Mouse (Mus musculus) 3134 (cell line): ENCODE measurements at regions not wholly inside any gene's neighbourhood (a gene's known extent, or its start where the extent isn't known, plus 50 kb on each side); places are given as distances from the start of the nearest gene placed in this dataset.

Experiments
- DNase-seq: peaks from one replicate; pipeline ENCODE4 v3.0.0-alpha.2; 2011; ENCODE audit warnings: low spot score; ENCODE audit not compliant: insufficient read length; ENCODE audit errors: extremely low read depth

- DNase-seq, result no peak
These were observed 176.3 kb upstream of the Itga4 start for GRCm38 (mm10) chr2:79078836-79079394.

DNA sequence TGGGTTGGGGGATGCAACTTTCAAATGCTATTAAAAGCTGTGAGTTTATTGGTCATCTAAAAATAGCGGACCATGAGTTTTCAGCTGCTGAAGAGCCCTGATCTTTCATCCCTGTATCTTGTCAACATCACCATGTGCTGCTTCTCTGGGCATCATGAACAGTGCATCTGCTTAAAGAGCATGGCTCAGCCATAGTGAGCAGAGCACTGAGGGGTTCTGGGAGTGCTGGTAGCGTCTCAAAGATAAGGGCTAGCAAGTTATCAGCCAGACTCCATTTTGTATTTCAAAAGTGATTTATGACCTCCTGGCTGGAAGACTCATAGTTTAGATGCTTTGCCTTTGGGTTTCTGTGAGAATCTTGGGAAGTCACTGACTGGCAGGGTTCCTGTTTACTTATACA, 173.5 kb upstream of the Itga4 start:
- no peak for DNase-seq

GRCm38 (mm10) chr2:79086280-79086679, 168.9 kb upstream of the Itga4 start:
- no peak for DNase-seq

DNA sequence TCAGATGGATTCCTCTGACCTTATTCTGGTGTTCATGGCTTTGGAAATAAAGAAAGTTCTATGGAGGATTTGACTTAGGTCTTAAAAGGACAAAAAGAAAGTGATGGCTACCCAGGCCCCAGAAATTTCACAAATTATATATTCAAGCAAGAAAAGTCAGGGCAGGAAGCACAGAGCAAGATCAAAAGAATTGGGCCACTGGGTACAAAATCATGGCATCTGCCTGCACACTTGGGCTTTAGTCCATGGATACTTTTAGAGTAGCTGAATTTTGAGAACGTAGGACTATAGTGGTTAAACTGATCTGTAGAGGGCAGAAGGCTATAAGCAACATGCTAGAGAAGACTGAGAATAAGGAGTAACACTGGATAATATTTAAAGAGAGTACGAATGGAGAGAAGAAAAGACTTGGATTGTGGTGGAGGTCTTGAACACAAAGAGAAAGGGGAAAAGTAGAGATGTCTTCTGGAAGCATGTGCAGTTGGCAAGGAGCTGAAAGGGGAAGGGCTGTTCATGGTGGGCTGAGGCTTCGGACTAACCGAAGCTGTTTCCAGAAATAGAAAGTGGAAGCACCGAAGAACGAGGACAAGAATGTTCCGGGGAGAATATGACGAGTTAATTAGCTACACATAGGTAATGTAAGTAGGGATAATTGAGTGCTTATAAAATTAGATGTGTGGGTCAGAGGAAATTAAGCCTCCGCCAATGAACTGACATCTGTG, 168.2 kb upstream of the Itga4 start:
- no peak for DNase-seq

DNA sequence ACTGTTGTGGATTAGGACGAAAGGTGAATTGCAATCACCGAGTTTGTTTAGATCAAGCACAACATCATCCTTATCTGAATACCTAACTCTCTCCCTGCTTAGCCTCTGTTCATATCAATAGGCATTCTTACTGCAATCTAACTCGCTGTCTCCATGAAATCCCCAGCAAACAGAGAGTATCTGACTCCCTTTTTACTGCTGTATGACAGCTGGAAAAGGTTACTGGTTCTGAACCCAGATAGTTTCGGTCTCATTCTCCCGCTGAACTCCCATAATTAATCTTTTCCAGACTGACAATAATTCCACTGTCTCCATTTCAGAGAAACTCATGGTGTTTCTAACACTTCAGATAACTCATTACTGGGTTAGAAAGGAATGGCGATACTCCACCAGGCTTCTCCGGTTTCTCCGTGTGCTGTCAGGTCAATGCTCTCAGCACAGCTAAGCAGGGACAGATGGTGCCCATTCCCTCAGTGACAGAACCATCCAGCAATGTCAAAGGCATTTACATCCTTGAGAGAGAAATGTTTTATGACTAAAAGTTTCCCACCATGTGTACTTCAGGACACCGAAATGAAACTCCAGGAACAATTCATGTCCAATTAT, 167.5 kb upstream of the Itga4 start:
- DNase-seq, result no peak

- DNase-seq, result no peak
These were observed 165.0 kb upstream of the Itga4 start for GRCm38 (mm10) chr2:79090273-79090672.

DNA sequence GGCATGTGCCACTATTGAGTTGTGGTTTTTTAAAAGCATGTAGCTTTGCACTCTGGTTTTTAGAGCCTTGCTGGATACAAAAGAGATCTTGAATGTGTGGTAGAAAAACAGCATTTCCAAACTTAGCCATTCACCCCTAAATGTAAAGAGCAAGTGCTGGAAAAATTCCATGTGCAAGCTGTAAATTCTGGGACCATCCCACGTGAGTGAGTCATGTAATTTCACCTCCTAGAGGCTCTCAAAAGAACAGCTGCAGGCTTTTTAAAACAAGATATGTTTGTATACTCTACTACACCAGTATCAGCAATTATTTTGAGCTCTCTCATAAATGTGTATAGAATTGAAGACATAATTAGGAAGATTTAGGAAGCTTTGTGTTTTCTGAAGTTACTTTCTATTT, 160.9 kb upstream of the Itga4 start:
- no peak for DNase-seq

DNA sequence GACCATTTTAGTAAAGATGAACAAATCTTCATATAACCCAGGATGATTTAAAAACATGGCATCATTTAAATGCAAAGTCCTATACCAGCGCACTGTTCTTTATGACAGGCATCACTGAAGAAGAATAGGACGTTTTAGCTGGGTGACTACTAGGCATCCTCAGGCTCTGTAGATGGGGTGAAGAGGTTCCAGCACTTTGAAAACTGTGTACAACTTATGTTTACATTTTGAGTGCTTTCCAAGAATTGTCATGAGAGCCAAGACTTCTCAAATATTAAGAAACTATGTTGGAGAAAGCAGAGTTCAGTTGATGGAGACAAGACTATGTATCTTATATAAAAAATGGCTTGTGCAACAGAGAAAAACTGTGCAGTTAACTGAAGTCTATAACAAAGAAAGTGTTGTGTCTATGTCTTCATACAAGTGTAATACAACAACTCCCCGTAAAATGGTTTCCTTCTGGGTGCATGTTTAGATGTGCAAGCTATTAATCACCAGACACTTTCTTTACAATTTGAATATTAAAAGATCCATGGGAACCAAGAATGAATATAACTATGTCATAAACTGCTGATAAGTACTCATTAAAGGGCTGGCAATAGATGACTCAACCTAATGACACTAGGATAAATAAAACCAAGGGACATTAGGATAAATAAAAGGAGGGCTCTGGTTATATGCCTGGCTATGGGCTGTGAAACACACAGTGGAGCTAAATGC, 158.5 kb upstream of the Itga4 start:
- no peak for DNase-seq

DNA sequence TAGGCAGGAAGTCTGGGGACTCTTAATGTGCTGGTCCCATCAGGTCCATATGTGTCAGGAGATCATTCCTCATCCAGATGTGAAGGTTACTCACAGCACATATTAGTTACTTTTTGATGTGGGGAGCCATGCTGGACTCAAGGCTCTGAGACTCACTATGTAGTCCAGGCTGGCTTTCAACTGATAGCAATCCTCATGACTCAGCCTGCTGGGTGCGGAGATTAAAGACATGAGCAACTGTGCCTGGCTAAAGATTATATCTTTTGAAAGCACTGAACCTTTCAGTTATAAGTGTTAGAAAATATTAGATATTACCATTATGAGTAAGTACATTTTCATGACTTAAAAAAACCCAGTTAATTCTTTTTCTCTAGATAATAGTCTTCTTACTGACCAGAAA, 155.6 kb upstream of the Itga4 start:
- no peak for DNase-seq

GRCm38 (mm10) chr2:79111673-79112072, 143.6 kb upstream of the Itga4 start:
- DNase-seq, result no peak

DNA sequence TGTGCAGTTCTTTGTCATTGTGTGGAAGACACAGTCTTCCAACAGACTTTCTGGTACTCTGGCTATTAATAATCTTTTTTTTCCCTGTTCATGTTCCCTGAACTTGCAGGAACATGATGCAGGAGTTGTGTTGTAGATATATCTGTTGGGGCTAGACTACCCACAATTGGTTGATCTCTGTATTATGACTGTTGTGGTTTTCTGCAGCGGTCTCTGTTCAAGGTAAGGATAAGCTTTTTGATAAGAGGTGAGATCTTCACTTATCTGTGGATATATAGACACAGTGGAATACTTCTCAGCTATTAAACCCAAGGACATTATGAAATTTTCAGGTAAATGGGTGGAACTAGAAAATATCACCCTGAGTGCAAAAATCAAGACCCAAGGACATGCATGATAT, 143.2 kb upstream of the Itga4 start:
- no peak for DNase-seq

GRCm38 (mm10) chr2:79120610-79121345, 134.4 kb upstream of the Itga4 start:
- DNase-seq, result no peak

DNA sequence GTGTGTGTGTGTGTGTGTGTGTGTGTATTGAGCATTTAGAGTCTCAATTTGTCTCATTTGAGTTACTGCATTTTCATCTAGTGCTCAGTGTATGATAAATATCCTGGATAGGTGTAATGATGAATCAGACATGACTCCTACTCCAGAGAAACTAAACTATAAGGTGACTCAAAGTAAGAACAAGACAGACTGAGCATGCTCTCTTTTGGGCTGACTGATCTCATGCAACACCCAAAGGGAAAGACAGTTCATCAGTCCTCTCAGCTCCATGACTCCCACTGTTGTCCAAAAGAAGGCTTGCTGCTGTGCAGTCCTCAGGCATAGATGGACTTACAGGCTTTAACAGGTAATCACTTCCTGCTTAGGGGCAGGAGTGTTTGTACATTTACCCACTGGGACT, 132.7 kb upstream of the Itga4 start:
- DNase-seq, result no peak

GRCm38 (mm10) chr2:79124272-79124976, 130.8 kb upstream of the Itga4 start:
- DNase-seq, result no peak

DNA sequence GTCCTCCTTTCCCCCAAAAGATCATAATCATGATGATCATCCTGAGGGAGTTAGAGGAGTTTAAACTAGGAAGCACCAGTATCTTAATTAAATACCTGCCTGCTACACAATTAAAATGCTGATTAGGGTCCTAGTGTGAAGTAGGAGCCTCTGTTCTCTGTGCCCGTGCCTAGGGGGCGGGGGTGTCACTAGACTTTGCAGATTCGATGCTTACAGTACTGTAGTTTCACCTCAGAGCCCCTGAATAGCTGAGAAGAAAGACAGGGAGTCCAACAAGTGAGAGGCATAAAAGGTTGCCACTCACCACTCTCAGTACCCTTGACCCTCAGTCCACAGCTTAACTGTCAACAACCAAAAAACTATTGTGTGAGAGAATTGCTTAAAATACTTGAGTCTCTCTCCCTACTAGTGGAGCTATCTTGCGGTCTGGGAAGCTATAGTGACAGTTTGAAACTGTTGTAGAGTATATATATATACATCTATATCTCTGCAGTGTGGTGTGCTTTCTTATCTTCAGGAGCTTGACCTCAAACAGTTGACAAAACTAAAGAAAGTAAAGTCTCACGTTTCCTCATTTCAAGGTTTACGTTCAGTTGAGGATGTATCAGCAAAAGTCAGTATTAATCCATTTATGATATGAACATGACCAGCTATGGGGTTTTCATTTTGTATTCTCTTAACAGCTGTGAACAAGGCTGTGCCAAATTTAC, 128.9 kb upstream of the Itga4 start:
- no peak for DNase-seq

GRCm38 (mm10) chr2:79126996-79127741, 128.1 kb upstream of the Itga4 start:
- no peak for DNase-seq

- DNase-seq, result no peak
These were observed 127.4 kb upstream of the Itga4 start for GRCm38 (mm10) chr2:79127822-79128221.

- no peak for DNase-seq
These were observed 124.6 kb upstream of the Itga4 start for GRCm38 (mm10) chr2:79130660-79131059.

- DNase-seq, result no peak
These were observed 124.0 kb upstream of the Itga4 start for GRCm38 (mm10) chr2:79131235-79131634.
